Mouse (Mus musculus): ENCODE data around the gene Gm20498. TPM values are rescaled to one million over a fixed set of nuclear protein-coding genes. Genes with fewer than 3 reads are reported as not detected.

Gene Gm20498
- polyA plus RNA-seq, 1 experiment from 2014 or later, result 4.3 TPM

DNA sequence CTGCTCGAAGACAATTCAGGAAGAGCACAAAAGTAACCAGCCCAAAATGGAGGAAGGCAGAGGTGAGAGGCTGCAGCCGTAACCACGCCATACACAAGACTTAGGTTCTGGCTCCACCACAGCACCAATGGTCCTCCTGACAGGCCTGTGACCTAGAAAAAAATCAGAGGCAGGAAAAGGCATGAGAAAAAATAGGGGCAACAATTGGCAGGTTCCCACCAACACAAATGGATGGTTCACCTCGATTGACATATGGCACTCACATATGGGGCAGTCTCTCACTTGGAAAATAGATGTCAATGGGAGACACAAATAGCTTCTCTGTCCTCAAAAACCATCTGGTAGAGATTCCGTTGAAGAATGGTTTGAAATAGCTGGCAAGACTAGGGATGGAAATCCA lies 216.8 kb downstream of the Gm20498 start:
- 90% methylated on average over 5 of the region's 5 CpGs for WGBS (ENCODE audit: missing documents)
- H3K36me3 ChIP-seq (ENCODE audit: inconsistent target), result no peaks in the 10 kb centered on the region
- no peak overlapping the region for H3K4me3 ChIP-seq (ENCODE audit: inconsistent target)
- H3K79me2 ChIP-seq (ENCODE audit: inconsistent target), result no peaks in the 10 kb centered on the region
- no peak overlapping the region for H3K27ac ChIP-seq

Other genes with a start within 250 kb of the Gm20498 start
- gene Slc8a3, start 199.7 kb downstream of the Gm20498 start, polyA plus RNA-seq (2018), result not detected in 3 replicates
- gene Gm4787, start 153.4 kb downstream of the Gm20498 start, polyA plus RNA-seq (2018), result 0.24 to 0.38 TPM (median 0.27 TPM) in 3 replicates
- gene Adam4, start 111.0 kb downstream of the Gm20498 start, polyA plus RNA-seq (2018), result 0.24 to 0.29 TPM (median 0.25 TPM) in 3 replicates
- 69.6 to 85.4 TPM (median 80.5 TPM) in 3 replicates for gene Cox16, start 47.8 kb downstream of the Gm20498 start, polyA plus RNA-seq (2018)
- gene Synj2bp, start within 50 bp of the Gm20498 start, polyA plus RNA-seq (2018), result 20.4 to 32.5 TPM (median 20.7 TPM) in 3 replicates
- 0.04 TPM in 1 of 3 replicates, not detected in the others for gene Adam21, start 35.6 kb upstream of the Gm20498 start, polyA plus RNA-seq (2018)
- gene Med6, start 62.1 kb upstream of the Gm20498 start, polyA plus RNA-seq (2018), result 26.4 to 35.2 TPM (median 31.3 TPM) in 3 replicates
- gene Ttc9, start 98.3 kb upstream of the Gm20498 start, polyA plus RNA-seq (2018), result 0.20 TPM in 1 of 3 replicates, not detected in the others
- 2.1 to 3.5 TPM (median 2.4 TPM) in 3 replicates for gene Map3k9, start 248.3 kb upstream of the Gm20498 start, polyA plus RNA-seq (2018)

All from macrophage (primary cell).